Mouse (Mus musculus) heart, adult 2 months (tissue): ENCODE measurements around the gene Lalba.

Experiments
- CTCF ChIP-seq: fragments of 200-600 bp; IDR thresholded peaks from 2 replicates; pipeline ENCODE4 v1.8.1; 2022; ENCODE audit warnings: antibody characterized with exemption, mild to moderate bottlenecking, moderate library complexity
- EP300 ChIP-seq: fragments of 200-500 bp; IDR thresholded peaks from 2 replicates; pipeline ENCODE4 v1.6.1; 2011; ENCODE audit warnings: low read depth, low read length, control low read depth; ENCODE audit not compliant: insufficient read depth

GRCm38 (mm10) chr15:98491332-98491731 lies 8.8 kb upstream of the Lalba start:
- TF ChIP-seq EP300 (no peak), CTCF (no peak)
